Mouse (Mus musculus) kidney, adult 2 months (tissue): ENCODE data around the gene Gkn2.

Source experiments
- CTCF ChIP-seq: fragments of 200-500 bp; conservative IDR thresholded peaks from 2 replicates; pipeline ENCODE4 v1.5.1; 2011; ENCODE audit warnings: low read depth, mild to moderate bottlenecking, control low read depth, low read length, moderate library complexity, mixed read lengths; ENCODE audit not compliant: insufficient read depth, insufficient read length
- POLR2A ChIP-seq: fragments of 200-500 bp; IDR thresholded peaks from one replicate; pipeline ENCODE4 v1.6.1; 2011; ENCODE audit warnings: low read depth, low read length, control low read depth

GRCm38 (mm10) chr6:87373057-87373456 is at the start of gene Gkn2:
- TF ChIP-seq POLR2A, result no peak
- TF ChIP-seq CTCF, result no peak
